Mouse (Mus musculus) forebrain, embryonic 10.5 days (tissue): ENCODE results near the gene Padi2. TPM values are rescaled to one million over a fixed set of nuclear protein-coding genes. Genes with fewer than 3 reads are reported as not detected.

Source experiments
- DNase-seq: peaks from one replicate; pipeline ENCODE4 v3.0.0-alpha.2; 2017; ENCODE audit warnings: low spot score; ENCODE audit errors: extremely low spot score
- H3K27ac ChIP-seq: fragments of 300-500 bp; sonication (generic); 2 replicates; pipeline ENCODE4 v1.5.1; 2016; ENCODE audit warnings: mild to moderate bottlenecking
- H3K27me3 ChIP-seq: fragments of 300-500 bp; sonication (generic); 2 replicates; pipeline ENCODE4 v1.6.1; 2016; ENCODE audit warnings: mild to moderate bottlenecking; ENCODE audit not compliant: poor library complexity, severe bottlenecking
- H3K36me3 ChIP-seq: fragments of 300-500 bp; sonication (generic); replicated peaks from 2 replicates; pipeline ENCODE4 v1.6.1; 2016; ENCODE audit warnings: mild to moderate bottlenecking, moderate library complexity
- H3K4me1 ChIP-seq: fragments of 300-500 bp; sonication (generic); 2 replicates; pipeline ENCODE4 v1.6.1; 2016
- H3K4me3 ChIP-seq: fragments of 300-500 bp; sonication (generic); 2 replicates; pipeline ENCODE4 v1.5.1; 2016; ENCODE audit warnings: mild to moderate bottlenecking, moderate library complexity
- H3K9me3 ChIP-seq: fragments of 300-500 bp; sonication (generic); 2 replicates; pipeline ENCODE4 v1.6.1; 2016; ENCODE audit warnings: mild to moderate bottlenecking, moderate library complexity
- WGBS: fragments of 180-500 bp; shearing (Covaris S2); methylation state at CpG from one replicate; pipeline ENCODE4 v1.1.7; 2016; 5-methylcytosine and 5-hydroxymethylcytosine counted together
- polyA plus RNA-seq: library from polyadenylated mRNA; unstranded; fragments of >200 nt; fragmentation: Nextera tagmentation; extraction: Ambion mirVana; gene quantifications from 2 replicates; pipeline ENCODE4 v1.2.1, GENCODE M21; 2016

The Padi2 gene
- 0.30 and 0.66 TPM in 2 replicates for polyA plus RNA-seq

GRCm38 (mm10) chr4:140906076-140906826 is at the start of gene Padi2:
Gene Padi2 (plus strand): TSS chr4:140906344.
- 2% methylated on average over 37 of the region's 37 CpGs for WGBS
- Histone ChIP-seq H3K4me1 (peaks cover 26% of the 10 kb centered on the region), H3K4me3 (peak within 1 kb of the TSS; percentile 53), H3K9me3 (no peaks in the 10 kb centered on the region), H3K36me3 (no peaks in the 10 kb centered on the region), H3K27me3 (peaks cover 77% of the 10 kb centered on the region), H3K27ac (no peak within 1 kb of the TSS)
- peak; percentile 84 for DNase-seq

GRCm38 (mm10) chr4:140857041-140857440 is 49.1 kb upstream of the Padi2 start:
- 84% methylated on average over 5 of the region's 5 CpGs for WGBS
- Histone ChIP-seq H3K36me3 (no peaks in the 10 kb centered on the region), H3K4me3 (no peak overlapping the region), H3K9me3 (no peaks in the 10 kb centered on the region), H3K27ac (no peak overlapping the region), H3K4me1 (peaks cover 4% of the 10 kb centered on the region; the same call in 1 of the 2 replicates), H3K27me3 (no peaks in the 10 kb centered on the region)
- DNase-seq: no peak

GRCm38 (mm10) chr4:140857813-140858212 is 48.3 kb upstream of the Padi2 start:
- no peaks in the 10 kb centered on the region for H3K36me3 ChIP-seq
- 95% methylated on average over 7 of the region's 7 CpGs for WGBS
- H3K27me3 ChIP-seq: no peaks in the 10 kb centered on the region
- H3K27ac ChIP-seq: no peak overlapping the region
- peaks cover 4% of the 10 kb centered on the region; the same call in 1 of the 2 replicates for H3K4me1 ChIP-seq
- no peaks in the 10 kb centered on the region for H3K9me3 ChIP-seq
- no peak for DNase-seq
- no peak overlapping the region for H3K4me3 ChIP-seq

GRCm38 (mm10) chr4:140859291-140859690 is 46.9 kb upstream of the Padi2 start:
- Histone ChIP-seq H3K4me3 (no peak overlapping the region), H3K9me3 (no peaks in the 10 kb centered on the region), H3K4me1 (peaks cover 4% of the 10 kb centered on the region; the same call in 1 of the 2 replicates), H3K27me3 (no peaks in the 10 kb centered on the region), H3K27ac (peak overlapping the region; percentile 40; the same call in 1 of the 2 replicates), H3K36me3 (no peaks in the 10 kb centered on the region)
- no peak for DNase-seq
- WGBS: 90% methylated on average over 11 of the region's 11 CpGs

GRCm38 (mm10) chr4:140860125-140860766 is 45.9 kb upstream of the Padi2 start:
- no peaks in the 10 kb centered on the region for H3K27me3 ChIP-seq
- H3K4me1 ChIP-seq: peaks cover 4% of the 10 kb centered on the region; the same call in 1 of the 2 replicates
- no peak for DNase-seq
- 0 out of 2 replicates have a peak overlapping the region, but pooled peaks have one; percentile 66 for H3K27ac ChIP-seq
- no peaks in the 10 kb centered on the region for H3K9me3 ChIP-seq
- H3K4me3 ChIP-seq: no peak overlapping the region
- WGBS: 59% methylated on average over 7 of the region's 7 CpGs
- no peaks in the 10 kb centered on the region for H3K36me3 ChIP-seq

GRCm38 (mm10) chr4:140860767-140861147 is 45.4 kb upstream of the Padi2 start:
- no peak for DNase-seq
- Histone ChIP-seq H3K36me3 (no peaks in the 10 kb centered on the region), H3K4me3 (no peak overlapping the region), H3K27ac (peak overlapping the region; percentile 66), H3K9me3 (no peaks in the 10 kb centered on the region), H3K27me3 (no peaks in the 10 kb centered on the region), H3K4me1 (peaks cover 4% of the 10 kb centered on the region; the same call in 1 of the 2 replicates)
- WGBS: 93% methylated on average over 7 of the region's 7 CpGs

- no peak overlapping the region for H3K27ac ChIP-seq
- H3K4me1 ChIP-seq: peaks cover 4% of the 10 kb centered on the region; the same call in 1 of the 2 replicates
- H3K36me3 ChIP-seq: no peaks in the 10 kb centered on the region
- no peak for DNase-seq
- H3K27me3 ChIP-seq: no peaks in the 10 kb centered on the region
- 86% methylated on average over 11 of the region's 11 CpGs for WGBS
- H3K4me3 ChIP-seq: no peak overlapping the region
- H3K9me3 ChIP-seq: no peaks in the 10 kb centered on the region
These were observed 44.0 kb upstream of the Padi2 start for GRCm38 (mm10) chr4:140862036-140862650.

- Histone ChIP-seq H3K36me3 (no peaks in the 10 kb centered on the region), H3K4me1 (peaks cover 24% of the 10 kb centered on the region), H3K27me3 (peaks cover 19% of the 10 kb centered on the region), H3K9me3 (peaks cover 6% of the 10 kb centered on the region), H3K27ac (peak overlapping the region; percentile 65; the same call in 1 of the 2 replicates), H3K4me3 (peak overlapping the region; percentile 34)
- 3% methylated on average over 14 of the region's 14 CpGs for WGBS
- DNase-seq: peak; percentile 25
These were observed 37.5 kb upstream of the Padi2 start for GRCm38 (mm10) chr4:140868484-140869190.

GRCm38 (mm10) chr4:140869945-140870344 is 36.2 kb upstream of the Padi2 start:
- Histone ChIP-seq H3K4me1 (peaks cover 24% of the 10 kb centered on the region), H3K27ac (no peak overlapping the region), H3K36me3 (no peaks in the 10 kb centered on the region), H3K27me3 (peaks cover 19% of the 10 kb centered on the region), H3K4me3 (no peak overlapping the region), H3K9me3 (peaks cover 12% of the 10 kb centered on the region)
- 91% methylated on average over 8 of the region's 8 CpGs for WGBS
- no peak for DNase-seq

- H3K4me3 ChIP-seq: no peak overlapping the region
- H3K27me3 ChIP-seq: peaks cover 19% of the 10 kb centered on the region
- peaks cover 12% of the 10 kb centered on the region for H3K9me3 ChIP-seq
- H3K27ac ChIP-seq: no peak overlapping the region
- WGBS: 78% methylated on average over 7 of the region's 7 CpGs
- no peaks in the 10 kb centered on the region for H3K36me3 ChIP-seq
- no peak for DNase-seq
- peaks cover 24% of the 10 kb centered on the region for H3K4me1 ChIP-seq
These were observed 35.3 kb upstream of the Padi2 start for GRCm38 (mm10) chr4:140870876-140871275.

GRCm38 (mm10) chr4:140871376-140871775 is 34.8 kb upstream of the Padi2 start:
- Histone ChIP-seq H3K9me3 (peaks cover 12% of the 10 kb centered on the region), H3K27ac (no peak overlapping the region), H3K36me3 (no peaks in the 10 kb centered on the region), H3K27me3 (peaks cover 19% of the 10 kb centered on the region), H3K4me3 (no peak overlapping the region), H3K4me1 (peaks cover 24% of the 10 kb centered on the region)
- 81% methylated on average over 3 of the region's 3 CpGs for WGBS
- no peak for DNase-seq
